Mouse (Mus musculus) layer of hippocampus, adult 8-10 months (tissue): Measurements from ENCODE around the gene Eif2b3. TPM values are rescaled to one million over a fixed set of nuclear protein-coding genes. Genes with fewer than 3 reads are reported as not detected.
A peak's percentile ranks its signal among the peaks of the same experiment; 100 is the strongest.

Source experiments
- DNase-seq, 2 experiments: peaks; one replicate each; pipeline ENCODE4 v3.0.0; 2022; ENCODE audit warnings: low spot score in 2 of 2
- total RNA-seq, 4 experiments: library from RNA; stranded (reverse); gene quantifications; 2 replicates each; pipeline ENCODE4 v1.2.4; 2022

The Eif2b3 gene
- total RNA-seq, result 10 to 100 TPM; 20.0 to 25.1 (median 21.3) TPM

DNA sequence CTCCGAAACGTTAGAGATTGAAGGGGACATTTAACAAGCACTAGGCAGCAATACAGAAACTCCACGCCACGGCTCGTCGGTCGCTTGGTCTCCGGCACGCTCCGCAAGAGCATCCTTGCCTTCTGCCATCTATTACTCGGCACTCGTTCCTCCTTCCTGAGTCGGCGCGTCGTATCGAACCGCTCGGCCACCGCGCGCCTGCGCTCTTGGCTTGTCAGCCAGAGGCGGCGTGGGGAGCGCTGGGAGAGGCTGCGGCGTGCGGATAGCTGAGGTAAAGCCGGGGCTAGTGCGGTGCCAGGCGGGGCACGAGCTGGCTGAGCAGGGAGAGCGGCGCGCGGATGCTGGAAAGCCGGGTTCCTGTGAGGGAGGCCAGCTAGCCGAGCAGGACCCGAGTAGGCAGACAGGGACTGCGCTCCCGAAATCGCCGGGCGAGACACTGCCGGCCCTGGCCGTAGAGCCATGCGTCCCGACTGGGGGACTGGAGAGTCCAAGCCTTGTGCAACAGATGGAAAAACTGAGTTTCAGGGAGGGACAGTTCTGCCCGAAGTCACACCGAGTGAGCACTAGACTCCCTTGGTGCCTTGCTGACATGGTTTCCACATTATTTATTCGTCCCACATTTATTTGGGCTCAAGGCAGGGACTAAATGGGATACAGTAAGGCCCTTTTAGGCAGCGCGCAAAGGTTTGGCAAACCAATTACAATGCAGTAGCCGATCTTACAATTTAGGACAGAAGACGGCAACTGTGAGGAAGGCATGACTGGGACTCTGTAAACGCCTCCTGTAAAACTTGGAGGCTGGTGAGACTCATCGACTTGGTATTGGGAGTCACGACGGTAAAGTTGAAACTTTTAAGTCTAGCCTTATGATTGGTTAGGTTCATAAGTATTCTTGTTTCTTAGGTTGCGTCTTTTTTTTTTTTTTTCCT, at the start of gene Eif2b3:
Gene Eif2b3, plus strand, starts transcription at position 197 of the 929 bp plus-strand sequence.
- peak; percentile 83 to 87 for DNase-seq

DNA sequence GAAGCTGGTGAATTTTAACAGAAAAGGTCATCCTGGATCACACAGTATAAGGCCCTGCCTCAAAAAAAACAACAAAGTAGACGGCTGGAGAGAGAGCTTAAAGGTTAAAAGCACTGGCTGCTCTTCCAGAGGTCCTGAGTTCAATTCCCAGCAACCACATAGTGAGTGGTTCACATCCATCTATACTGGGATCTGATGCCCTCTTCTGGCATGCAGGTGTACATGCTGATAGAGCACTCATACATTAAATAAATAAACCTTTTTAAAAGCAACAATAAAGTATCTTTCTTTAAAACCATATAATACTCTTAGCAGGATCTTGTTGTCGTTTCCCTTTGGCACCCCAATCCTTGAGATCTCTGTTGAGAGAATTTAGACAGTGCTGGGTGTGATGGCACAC, 42.7 kb upstream of the Eif2b3 start:
- no peak for DNase-seq

DNA sequence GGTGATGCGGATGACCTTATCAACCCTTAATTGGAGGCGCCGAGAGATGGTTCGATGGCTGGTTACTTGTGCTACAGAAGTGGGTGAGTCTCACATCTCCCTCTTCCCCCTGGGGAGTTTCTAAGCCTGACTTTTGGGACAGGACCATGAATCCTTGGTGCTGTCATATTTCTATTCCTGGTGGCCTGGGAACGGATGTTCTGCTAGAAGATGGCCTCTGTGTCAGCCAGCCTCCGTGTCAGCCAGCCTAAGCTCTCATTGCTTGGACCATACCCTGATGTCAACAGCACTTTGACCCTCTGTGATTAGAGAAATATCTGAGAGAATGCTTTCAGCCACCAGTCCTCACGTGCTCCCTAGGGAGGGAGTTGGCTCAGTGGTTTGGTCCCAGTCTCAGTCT, 33.5 kb upstream of the Eif2b3 start:
- DNase-seq, result no peak

DNA sequence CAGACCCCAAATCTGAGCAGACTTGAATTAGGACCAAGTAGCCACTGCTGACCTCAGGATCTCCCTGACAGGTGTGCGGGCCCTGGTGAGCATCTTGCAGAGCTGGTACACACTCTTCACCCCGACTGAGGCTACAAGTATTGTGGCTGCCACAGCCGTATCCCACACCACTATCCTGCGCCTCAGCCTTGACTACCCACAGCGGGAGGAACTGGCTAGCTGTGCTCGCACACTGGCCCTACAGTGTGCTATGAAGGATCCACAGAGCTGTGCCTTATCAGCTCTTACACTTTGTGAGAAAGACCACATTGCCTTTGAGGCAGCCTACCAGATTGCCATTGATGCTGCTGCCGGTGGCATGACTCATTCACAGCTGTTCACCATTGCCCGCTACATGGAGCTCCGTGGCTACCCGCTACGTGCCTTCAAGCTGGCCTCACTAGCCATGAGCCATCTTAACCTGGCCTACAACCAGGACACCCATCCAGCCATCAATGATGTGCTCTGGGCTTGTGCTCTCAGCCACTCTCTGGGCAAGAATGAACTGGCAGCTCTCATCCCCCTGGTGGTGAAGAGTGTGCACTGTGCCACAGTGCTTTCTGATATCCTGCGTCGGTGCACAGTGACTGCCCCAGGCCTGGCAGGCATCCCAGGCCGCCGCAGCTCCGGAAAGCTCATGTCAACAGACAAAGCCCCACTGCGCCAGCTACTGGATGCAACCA, 32.6 kb upstream of the Eif2b3 start:
- peak; percentile 74 to 82 for DNase-seq

DNA sequence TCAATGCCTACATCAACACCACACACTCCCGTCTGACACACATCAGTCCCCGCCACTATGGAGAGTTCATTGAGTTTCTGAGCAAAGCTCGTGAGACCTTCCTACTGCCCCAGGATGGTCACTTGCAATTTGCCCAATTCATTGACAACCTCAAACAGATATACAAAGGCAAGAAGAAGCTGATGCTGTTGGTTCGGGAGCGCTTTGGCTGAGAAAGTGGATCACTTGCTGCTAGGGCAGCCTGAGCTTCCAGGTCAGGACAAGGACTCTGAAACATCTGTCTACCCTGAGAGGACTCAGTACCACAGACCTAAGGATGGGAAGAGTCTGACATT, 32.1 kb upstream of the Eif2b3 start:
- DNase-seq, result no peak

DNA sequence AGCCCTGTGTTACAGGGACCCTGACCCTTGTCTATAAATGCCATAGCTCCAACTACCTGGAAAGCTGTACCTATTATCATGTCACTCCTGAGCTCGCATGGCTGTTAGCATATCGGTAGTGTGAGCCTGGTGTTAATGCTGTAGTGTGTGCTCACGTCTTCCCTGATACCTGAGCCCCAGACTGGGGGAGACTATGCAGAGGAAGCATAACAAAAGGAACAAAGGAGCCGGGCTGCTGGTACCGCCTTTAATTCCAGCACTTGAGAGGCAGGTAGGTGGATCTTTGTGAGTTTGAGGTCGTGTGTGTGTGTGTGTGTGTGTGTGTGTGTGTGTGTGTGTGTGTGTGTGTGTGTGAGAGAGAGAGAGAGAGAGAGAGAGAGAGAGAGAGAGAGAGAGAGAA, 29.5 kb upstream of the Eif2b3 start:
- DNase-seq, result no peak

DNA sequence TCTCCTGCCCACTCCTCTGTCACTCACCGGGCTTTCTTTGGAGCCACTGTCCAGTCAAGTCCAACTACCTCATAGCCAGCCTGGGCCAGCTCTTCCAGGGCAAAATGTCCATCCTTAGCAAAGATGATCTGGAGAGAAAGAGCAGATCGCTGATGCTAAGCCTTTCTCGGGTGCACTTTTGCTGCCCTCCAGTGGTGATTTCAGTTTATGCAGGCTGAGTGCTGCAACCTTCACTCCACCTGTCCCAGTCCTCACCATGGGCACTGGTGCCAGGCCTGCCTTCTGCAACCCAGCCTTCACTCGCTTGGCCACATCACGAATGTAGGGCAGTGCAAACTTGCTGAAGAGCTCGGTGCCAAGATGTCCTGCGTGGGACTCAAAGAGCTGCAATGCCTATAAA, 27.8 kb upstream of the Eif2b3 start:
- peak; percentile 68 to 89 for DNase-seq

DNA sequence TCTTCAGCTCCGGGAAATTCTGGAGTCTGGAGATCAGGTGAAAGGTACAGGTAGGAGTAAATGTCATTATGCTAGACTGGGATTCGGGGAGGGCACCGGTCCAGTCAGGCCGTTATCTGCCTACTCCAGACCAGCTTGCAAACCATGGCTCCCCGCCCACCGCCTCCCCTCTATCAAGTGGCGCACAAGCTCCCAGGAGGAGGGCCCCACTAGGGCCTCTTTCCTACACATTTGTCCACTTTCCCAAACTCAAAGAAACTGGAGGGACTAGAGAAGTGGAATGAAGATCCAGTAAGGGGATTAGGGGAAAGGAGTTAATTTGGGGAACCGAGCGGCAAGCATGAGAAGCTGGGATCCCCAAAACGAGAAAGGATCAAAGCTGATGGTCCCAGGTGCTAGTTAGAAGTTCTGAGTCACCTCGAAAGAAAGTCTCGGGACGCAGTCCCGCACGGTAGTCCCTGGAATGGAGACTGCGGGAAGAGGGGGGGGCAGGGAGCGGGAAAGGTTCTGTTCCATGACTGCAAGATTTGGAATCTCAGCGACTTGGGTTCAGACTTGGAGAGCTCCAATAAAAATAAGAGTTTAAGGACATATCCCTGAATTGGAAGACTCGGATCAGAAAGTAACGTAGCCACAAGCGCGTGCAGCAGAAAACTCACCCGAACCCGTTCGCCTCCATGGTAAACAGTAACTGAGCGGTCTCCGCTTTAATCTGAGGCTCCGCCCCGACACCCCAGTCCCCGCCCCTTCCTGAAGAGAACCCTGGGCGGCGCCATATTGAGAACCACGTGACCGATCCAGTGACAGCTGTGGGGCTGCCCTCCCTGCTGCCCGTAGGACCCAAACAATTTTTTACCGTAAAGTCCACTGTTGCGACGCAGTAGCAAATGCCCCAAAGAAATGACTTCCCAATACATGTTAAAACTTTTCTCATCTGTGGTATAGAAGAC, 25.3 kb upstream of the Eif2b3 start, which contains the start of gene Urod:
Gene Urod, minus strand, starts transcription at position 742 of the 950 bp plus-strand sequence.
- peak; percentile 93 to 94 for DNase-seq

DNA sequence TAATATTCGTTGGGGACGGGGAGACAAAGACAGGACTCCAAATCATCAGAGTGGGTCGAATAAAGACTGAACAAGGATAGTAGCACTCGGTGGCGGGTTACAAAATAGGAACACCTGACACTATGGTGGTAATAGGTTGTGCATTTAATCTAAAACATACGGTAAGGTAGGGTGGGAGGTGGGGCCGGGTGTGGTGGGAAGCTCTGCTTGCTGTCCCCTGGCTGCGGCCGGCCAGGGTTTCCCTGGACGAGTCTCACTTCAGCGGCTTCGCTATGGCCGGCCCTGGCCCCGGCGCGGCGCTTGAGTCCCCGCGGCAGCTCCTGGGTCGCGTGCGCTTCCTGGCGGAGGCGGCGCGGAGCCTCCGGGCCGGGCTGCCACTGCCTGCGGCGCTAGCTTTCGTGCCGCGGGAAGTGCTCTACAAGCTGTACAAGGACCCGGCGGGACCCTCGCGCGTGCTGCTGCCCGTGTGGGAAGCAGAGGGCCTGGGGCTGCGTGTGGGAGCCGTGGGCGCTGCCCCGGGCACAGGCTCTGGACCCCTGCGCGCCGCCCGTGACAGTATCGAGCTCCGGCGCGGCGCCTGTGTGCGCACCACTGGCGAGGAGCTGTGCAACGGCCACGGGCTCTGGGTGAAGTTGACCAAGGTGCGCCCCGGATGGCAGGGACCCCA, 23.9 kb upstream of the Eif2b3 start, which contains the start of gene Hectd3:
Gene Hectd3, plus strand, starts transcription at position 187 of the 667 bp plus-strand sequence.
- no peak for DNase-seq

DNA sequence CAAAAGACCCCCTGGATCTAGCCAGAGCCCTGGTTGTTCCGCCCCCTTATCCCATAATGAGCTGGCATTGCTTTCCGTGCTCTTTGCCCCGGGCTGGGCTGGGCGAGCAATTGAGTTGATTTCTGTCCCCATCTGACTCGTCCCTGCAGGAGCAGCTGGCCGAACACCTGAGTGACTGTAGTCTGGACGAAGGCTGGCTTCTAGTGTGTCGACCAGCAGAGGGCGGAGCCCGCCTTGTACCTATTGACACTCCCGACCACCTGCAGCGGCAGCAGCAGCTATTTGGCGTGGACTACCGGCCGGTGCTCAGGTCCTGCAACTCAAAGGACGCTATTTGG, 23.4 kb upstream of the Eif2b3 start:
- DNase-seq, result no peak

DNA sequence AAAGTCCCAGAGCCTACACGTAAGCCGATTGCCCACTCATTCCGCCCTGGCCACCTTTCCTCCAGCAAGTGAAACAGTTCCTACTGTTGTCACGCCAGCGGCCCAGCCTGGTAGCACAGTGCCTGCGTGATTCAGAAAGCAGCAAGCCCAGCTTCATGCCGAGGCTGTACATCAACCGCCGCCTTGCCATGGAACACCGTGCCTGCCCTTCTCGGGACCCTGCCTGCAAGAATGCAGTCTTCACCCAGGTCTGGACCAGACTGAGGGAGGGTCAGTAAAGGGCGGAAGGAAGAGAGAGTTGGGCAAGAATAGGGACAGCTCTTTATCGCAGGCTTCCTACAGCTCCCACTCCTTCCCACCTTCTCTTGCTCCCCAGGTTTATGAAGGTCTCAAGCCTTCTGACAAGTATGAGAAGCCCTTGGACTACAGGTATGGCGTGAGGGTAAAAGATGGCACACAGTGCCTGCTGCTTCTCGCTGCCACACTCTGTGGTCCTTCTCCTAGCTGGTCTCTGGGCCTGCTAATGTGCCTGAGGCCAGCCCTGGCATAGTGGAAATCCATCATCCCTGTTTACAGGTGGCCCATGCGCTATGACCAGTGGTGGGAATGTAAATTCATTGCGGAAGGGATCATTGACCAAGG, 19.6 kb upstream of the Eif2b3 start:
- DNase-seq, result no peak

DNA sequence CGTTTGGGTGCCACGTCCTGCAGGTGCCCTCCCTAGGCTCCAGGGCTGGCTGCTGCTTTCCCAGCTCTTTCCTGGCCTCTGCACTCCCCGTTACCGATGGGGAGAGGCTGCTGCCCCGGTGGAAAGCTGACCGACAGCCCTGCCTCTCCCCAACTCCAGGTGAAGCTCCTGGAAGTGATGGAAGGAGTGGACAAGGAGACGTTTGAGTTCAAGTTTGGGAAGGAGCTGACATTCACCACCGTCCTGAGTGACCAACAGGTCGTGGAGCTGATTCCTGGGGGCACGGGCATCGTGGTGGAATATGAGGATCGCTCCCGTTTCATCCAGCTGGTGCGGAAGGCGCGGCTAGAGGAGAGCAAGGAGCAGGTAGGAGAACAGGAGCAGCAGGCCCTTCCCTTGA, 17.2 kb upstream of the Eif2b3 start:
- no peak for DNase-seq

DNA sequence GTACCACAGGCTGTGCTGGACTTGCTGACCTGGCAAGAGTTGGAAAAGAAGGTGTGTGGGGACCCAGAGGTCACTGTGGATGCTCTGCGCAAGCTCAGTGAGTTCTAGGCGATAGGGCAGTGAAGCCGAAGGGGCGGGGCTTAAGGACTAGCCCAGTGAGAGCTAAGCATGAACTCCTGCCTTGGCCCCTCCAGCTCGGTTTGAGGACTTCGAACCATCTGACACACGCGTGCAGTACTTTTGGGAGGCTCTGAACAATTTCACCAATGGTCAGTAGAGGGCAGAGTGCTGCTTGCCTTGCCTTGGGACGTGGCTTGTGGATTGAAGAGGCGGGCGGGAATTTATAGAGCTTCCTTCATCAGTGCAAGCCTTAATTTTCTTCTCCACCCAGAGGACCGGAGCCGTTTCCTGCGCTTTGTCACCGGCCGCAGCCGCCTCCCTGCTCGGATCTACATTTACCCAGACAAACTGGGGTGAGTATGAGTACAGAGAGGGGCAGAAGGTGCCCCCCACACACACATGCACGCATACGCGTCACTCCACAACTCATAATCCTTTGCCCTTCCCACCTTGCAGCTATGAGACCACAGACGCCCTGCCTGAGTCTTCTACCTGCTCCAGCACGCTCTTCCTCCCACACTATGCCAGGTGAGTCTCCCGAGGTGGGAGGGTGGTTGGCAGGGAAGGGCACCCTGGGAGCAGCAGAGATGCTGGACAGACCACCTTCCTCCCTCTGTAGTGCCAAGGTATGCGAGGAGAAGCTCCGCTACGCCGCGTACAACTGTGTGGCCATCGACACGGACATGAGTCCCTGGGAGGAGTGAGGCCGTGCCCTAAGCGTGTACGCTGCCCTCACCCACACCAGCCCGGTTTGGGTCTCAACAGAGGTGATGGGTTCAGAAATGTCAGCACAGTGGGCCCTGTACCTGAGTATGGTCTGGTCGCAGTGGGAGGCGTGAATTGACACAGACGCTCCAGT, 16.4 kb upstream of the Eif2b3 start:
- peak in 1 of 2 experiments; percentile 54 for DNase-seq

DNA sequence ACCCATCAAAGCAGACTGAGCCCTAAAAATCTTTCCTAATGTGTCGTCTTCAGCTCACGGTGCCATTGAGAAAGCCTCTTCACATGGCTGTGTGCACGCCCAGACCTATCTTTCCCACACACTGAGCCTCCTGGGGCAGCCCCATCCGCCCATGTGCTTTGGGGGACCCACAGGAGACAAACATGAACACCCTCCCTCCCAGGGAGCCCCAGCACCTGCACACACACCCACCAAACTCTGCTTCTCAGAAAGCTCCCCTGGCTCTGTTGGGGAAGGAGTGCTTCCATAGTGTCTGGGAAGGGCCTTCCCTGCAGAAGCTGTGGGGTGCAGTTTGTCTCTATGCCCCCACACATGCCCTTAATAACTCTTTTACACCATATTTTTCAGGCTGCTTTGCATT, 14.6 kb upstream of the Eif2b3 start:
- DNase-seq, result no peak

DNA sequence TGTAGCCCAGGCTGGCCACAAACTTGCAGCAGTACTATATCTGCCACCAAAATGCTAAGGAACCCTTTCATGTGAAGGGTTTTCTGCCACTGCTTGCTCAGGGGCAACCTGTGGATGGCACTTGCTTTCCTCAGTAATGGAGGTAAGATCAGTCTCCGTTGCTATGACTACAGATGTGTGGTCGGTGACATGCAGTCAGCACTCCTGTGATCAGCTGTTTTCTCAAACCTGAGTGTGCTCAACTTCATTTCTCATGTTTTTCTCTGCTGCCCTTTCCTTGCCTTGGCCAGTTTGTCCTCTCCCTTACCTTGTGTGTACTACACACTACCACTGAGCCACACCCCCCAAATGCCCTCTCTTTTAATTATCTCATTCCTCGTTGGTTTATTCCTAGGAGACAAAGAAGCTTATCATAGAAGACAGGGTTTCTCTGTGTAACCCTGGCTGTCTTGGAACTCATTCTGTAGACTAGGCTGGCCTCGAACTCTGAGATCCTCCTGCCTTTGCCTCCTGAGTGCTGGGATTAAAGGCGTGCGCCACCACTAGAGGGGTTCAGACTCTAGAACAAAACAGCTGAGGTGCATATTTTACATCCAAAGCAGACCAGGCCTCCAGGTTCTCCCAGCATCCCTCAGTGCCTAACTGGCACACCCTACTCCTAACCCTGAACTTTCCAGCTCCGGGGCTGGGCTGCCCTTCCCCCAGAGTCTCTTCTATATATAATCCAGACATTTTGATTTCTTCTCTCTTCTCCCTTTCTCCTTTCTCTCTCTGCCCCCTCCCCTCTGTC, 13.4 kb upstream of the Eif2b3 start:
- no peak for DNase-seq

DNA sequence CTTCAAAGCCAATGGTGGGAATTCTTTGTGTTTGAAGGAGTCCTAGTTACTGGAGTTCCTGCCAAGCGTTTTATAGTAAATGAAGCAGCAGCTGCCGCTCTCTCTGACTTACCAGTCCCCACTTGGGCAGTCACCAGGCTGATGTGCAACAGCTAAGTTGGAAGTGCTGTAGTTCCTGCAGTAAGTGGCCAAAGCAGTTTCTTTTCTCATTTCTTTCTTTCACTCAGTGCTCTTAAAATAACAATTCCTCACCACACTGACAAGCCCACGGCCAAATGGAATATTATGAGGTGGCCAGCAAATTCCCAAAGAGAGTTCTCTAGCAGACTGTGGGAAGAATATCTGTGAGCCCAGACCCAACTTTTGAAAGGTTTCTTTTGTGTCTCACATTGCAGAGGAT, 12.1 kb upstream of the Eif2b3 start:
- no peak for DNase-seq

DNA sequence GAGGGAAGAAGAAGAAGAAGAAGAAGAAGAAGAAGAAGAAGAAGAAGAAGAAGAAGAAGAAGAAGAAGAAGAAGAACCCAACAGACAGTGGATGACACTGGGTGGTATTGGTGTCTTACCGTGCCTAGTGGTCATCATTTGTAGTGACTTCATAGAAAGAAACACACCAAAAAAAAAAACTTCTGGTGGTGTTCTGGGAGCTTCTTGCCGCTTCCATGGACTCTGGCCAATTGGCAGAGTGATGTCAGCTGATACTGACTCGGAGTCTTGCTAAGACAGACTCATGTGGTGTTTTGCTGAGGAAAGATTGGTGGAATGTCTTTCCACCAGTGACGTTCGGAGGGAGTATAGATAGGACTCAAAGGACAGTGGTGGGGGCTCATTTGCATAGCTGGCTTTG, 9.0 kb upstream of the Eif2b3 start:
- no peak for DNase-seq

DNA sequence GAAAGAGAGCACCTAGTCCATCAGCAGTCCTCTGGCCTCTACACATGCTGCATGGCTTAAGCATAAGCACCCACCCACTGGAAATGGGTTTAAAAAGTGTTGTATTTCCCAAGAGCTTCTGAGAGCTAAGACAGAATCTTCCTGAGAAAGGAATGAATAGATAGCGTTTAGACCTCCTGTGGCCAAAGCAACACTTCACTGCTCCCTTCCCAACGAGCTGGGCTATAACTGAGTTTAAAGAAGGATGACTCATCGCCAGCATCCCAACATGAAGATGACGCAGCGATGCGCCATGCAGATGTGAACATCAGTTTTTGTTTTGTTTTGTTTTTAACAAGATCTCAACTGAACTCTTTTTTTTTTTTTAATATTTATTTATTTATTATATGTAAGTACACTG, 5.6 kb upstream of the Eif2b3 start:
- no peak for DNase-seq
